Mouse (Mus musculus) olfactory bulb, adult 2 months (tissue): ENCODE measurements around the gene Btg4. TPM values are rescaled to one million over a fixed set of nuclear protein-coding genes. Genes with fewer than 3 reads are reported as not detected.

Source experiments
- H3K27ac ChIP-seq: fragments of 200-500 bp; 2 replicates; pipeline ENCODE4 v1.5.1; 2012; ENCODE audit warnings: low read depth, low read length; ENCODE audit not compliant: insufficient read depth
- H3K4me1 ChIP-seq: fragments of 200-500 bp; 2 replicates; pipeline ENCODE4 v1.6.1; 2012; ENCODE audit warnings: low read length; ENCODE audit not compliant: control insufficient read depth, insufficient read depth
- H3K4me3 ChIP-seq: fragments of 200-500 bp; 2 replicates; pipeline ENCODE4 v1.5.1; 2012; ENCODE audit warnings: mild to moderate bottlenecking, low read depth, low read length, moderate library complexity; ENCODE audit not compliant: insufficient read depth
- CTCF ChIP-seq: fragments of 200-500 bp; IDR thresholded peaks from 2 replicates; pipeline ENCODE4 v1.5.1; 2012; ENCODE audit warnings: low read depth, mild to moderate bottlenecking, low read length, moderate library complexity; ENCODE audit not compliant: insufficient read depth
- POLR2A ChIP-seq: fragments of 200-500 bp; IDR thresholded peaks from 2 replicates; pipeline ENCODE4 v1.6.1; 2012; ENCODE audit warnings: mild to moderate bottlenecking, low read depth, low read length, moderate library complexity; ENCODE audit not compliant: insufficient read depth
- WGBS: fragments of 180-500 bp; shearing (Covaris S2); methylation state at CpG from one replicate; pipeline ENCODE4 v1.1.7; 2018; 5-methylcytosine and 5-hydroxymethylcytosine counted together
- polyA plus RNA-seq: library from polyadenylated mRNA; stranded (reverse); fragments of >200 nt; gene quantifications from 2 replicates; pipeline ENCODE4 v1.2.4, GENCODE M21; 2012; ENCODE audit warnings: low replicate concordance; ENCODE audit not compliant: missing spikeins, insufficient read depth, insufficient read length

The Btg4 gene
- polyA plus RNA-seq, 1 experiment = not detected

DNA sequence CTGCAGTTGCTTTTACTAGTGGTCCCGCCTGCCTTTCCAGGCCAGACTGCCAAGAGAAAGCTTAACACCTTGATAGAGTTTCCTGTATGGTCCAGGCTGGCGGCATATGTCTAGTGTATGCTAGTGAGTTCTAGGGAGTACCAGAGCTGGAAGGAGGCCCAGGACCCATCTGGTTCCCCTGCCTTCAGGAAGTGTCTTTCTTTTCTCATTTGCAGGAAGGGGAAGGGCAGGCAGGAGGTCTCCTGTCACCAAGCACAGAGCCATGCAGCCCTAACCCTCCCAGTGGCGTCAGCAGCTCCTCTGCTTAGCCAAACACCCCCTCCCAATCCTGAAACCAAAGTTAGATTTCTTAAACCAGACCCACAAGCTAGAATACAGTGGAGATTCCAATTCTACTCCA, 15.1 kb downstream of the Btg4 start:
- Histone ChIP-seq H3K4me3 (no peak overlapping the region), H3K27ac (no peak overlapping the region), H3K4me1 (peaks cover 12% of the 10 kb centered on the region)
- TF ChIP-seq POLR2A (no peak), CTCF (no peak)
- 50% methylated on average over 3 of the region's 3 CpGs for WGBS

DNA sequence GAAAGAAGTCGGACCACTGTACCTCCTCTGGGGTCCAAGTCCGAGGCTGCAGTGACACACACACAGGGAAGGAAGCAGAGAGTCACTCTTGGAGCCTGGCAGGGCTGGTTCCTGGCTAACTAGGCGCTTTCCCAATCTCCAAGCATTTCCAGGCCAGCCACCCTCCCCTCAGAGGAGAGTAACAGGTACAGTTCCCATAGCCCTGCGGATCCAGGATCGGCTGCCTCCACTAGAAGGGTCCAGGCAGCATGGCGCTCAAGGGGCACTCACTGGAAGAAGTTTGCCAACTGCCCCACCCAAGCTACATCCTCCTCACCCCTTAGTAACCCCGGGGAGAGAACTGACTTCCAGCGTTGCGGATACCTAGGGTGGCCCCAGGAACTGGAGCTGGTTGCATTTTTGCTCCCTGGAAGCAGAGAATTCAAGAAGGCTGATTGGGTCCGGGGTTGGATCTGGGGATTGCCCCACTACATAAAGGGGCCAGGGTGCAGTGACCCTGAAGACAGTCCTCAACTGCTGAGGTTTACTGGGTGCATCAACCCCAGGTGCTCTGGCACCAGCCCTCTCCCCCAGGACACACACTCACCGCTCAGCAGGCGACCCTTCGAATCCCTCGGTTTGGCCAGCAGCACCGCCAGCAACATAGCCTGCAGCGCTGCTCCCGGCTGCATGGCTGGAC, 15.7 kb downstream of the Btg4 start:
- peak overlapping the region; percentile 44 for H3K4me3 ChIP-seq
- H3K4me1 ChIP-seq = peaks cover 12% of the 10 kb centered on the region
- TF ChIP-seq POLR2A (no peak), CTCF (no peak)
- WGBS = 2% methylated on average over 17 of the region's 17 CpGs
- no peak overlapping the region for H3K27ac ChIP-seq

DNA sequence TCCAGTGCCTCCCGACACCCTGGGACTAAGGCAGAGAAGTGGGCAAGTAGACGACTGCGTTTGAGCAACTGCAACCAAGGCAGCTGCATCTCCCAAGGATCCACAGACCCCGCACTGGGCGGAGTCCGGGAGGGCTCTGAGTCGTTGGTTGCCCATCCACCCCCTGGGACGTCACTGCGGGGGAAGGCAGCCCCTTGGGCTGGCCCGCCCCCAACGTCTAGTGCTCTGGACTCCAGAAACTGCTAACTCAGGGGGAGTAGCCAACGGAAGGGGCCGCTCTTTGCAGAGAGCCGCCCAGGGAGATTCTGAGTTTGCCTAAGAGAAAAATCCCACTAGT, 16.2 kb downstream of the Btg4 start, which contains the start of gene Layn:
TSS of gene Layn (minus strand) at position 116 of the 337 bp plus-strand sequence.
- 2% methylated on average over 14 of the region's 14 CpGs for WGBS
- TF ChIP-seq POLR2A (no peak), CTCF (no peak)
- peak within 1 kb of the TSS; percentile 44 for H3K4me3 ChIP-seq
- H3K4me1 ChIP-seq = peaks cover 12% of the 10 kb centered on the region
- H3K27ac ChIP-seq = no peak within 1 kb of the TSS

DNA sequence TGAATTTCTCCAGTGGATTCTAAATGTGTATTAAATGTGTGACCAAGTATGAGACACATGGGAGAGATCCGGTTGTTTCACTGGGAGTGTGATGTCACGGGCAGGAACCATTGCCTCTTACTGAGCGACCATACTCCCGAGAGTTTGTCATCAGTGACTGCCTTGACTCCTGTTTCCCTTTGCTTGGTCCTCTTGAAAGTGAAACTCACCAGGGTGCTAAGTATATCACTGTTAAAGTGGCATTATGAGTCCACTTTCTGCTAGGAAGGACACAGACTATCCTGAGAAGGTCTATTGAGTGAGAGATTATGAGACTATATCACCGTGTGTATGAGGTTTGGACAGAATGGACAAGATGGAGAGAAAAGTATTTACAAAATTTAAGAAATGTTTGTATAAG, 20.9 kb downstream of the Btg4 start:
- no peak overlapping the region for H3K27ac ChIP-seq
- H3K4me3 ChIP-seq = no peak overlapping the region
- 89% methylated on average over 5 of the region's 5 CpGs for WGBS
- peaks cover 5% of the 10 kb centered on the region for H3K4me1 ChIP-seq
- TF ChIP-seq POLR2A = no peak
- TF ChIP-seq CTCF = no peak

DNA sequence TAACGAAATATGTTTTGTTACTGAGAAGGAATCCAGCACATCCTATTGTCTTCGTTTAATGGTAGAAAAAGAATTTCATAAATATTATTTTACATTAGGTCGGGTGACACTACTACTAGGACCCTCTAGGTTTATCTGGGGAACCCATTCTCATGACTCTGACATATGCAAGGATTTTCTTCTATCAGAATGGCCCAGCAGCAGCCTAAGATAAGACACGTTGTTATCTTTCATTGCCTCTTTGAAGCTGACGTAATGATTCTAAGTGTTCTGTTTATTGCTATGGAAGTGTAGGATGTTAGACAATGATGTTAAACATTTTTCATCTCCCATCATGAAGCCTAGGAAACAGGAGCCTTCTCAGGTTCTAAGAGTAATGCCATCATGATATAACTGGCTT, 33.0 kb downstream of the Btg4 start:
- H3K27ac ChIP-seq = no peak overlapping the region
- no peaks in the 10 kb centered on the region for H3K4me1 ChIP-seq
- no peak overlapping the region for H3K4me3 ChIP-seq
- 90% methylated on average over 5 of the region's 5 CpGs for WGBS
- TF ChIP-seq CTCF (no peak), POLR2A (no peak)

DNA sequence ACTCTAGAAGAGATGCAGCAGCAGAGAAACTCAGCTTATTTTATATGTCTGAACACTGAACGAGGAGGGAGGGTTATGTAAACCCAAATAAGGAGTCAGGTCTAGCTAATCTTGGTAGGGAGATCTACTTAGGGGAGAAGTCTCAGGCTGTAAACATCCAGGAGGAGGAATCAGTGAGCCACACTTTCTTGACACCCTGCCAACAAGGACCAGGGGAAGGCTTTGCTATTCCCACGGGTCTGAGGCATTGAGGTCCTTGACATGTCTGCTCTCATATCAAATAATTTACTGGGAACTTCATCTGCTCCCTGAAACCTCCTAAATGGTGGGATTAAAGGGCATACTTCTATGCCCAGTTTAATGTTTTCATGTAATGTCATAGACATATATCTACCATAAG, 35.6 kb downstream of the Btg4 start:
- 59% methylated on average over 2 of the region's 2 CpGs for WGBS
- Histone ChIP-seq H3K4me3 (no peak overlapping the region), H3K27ac (no peak overlapping the region), H3K4me1 (no peaks in the 10 kb centered on the region)
- TF ChIP-seq POLR2A (no peak), CTCF (no peak)

DNA sequence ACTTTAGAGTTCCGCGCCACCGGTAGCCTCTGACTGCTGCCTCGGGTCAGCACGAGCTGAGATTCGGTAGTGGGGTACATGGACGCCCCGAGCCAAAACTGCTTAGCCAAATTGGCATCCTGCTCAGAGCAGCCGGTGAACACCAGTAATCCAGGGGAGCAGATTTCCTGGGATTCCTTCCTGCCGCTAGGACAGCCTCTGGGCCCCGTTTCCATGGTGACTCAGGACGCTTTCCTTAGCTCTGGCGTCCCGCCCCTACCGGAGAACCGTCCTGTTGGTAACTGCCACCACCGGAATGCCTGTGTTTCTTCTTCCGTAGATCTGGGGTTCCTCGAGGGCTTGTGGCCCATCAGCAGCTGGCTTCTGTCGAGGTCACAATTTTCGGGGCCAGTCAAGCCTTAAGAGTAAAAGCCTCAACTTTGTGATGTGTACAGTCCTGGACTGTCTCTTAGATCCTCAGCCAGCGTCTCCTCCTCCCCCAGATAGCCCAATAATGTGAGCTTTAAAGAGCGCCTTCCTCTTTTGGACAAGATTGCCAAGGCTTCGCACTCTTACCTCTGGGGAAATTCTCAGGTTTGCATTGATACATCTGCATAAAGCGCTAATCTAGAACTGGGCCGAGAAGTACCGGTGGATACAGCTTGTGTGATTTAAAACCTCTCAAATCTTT, 41.2 kb downstream of the Btg4 start, which contains the start of gene 4833427G06Rik:
TSS of gene 4833427G06Rik (minus strand) at position 323 of the 670 bp plus-strand sequence.
- Histone ChIP-seq H3K4me3 (no peak within 1 kb of the TSS), H3K4me1 (peaks cover 6% of the 10 kb centered on the region; the same call in 1 of the 2 replicates), H3K27ac (no peak within 1 kb of the TSS)
- TF ChIP-seq CTCF = no peak
- TF ChIP-seq POLR2A = no peak
- WGBS = 28% methylated on average over 27 of the region's 27 CpGs

DNA sequence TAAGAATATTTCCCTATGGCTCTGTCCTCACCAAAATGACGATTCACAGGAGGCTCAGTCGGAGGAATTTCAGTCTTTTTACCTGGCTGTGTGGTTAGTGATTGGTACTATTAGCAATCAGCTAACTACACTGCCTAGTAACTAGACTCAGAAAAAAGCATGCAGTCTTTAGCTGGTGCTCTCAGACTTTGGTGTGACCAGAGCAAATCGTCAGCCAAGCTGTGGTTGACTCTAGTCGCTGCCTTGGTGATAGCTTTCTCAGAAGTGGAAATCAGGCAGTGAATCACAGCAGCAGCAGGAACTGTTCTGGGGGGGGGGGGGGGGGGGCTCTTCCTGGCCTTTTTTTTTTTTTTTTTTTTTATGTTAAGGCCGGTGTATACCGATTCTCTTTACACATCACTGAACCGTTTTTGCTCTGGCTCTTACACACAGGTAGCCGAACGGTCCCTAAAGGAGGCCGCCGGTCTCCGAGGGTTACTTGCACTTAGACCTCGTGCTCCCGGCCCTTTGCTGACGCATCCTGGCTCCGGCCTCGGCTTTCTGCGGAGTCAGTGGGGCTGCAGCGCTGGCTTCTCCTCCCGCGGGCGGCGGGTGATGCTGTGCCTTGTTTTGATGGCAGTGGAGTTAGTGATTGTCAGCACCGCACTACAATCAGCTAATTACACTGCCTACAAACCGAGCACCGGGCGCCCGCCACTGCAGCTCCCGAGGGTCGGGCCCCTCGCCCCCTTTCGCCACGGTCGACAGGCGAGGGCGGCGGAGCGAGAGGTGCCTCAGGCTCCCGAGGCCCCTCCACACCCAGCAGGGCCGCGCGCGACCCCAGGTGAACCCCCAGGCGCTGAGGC, 42.5 kb downstream of the Btg4 start:
- H3K27ac ChIP-seq = no peak overlapping the region
- no peak for TF ChIP-seq POLR2A
- no peak for TF ChIP-seq CTCF

More for the DNA sequence above, 42.5 kb downstream of the Btg4 start:
- H3K4me3 ChIP-seq = peak overlapping the region; percentile 37
- H3K4me1 ChIP-seq = peaks cover 6% of the 10 kb centered on the region; the same call in 1 of the 2 replicates
- 4% methylated on average over 44 of the region's 44 CpGs for WGBS
